ENCODE assay signal across 14 mouse cellular contexts in the genomic region with DNA sequence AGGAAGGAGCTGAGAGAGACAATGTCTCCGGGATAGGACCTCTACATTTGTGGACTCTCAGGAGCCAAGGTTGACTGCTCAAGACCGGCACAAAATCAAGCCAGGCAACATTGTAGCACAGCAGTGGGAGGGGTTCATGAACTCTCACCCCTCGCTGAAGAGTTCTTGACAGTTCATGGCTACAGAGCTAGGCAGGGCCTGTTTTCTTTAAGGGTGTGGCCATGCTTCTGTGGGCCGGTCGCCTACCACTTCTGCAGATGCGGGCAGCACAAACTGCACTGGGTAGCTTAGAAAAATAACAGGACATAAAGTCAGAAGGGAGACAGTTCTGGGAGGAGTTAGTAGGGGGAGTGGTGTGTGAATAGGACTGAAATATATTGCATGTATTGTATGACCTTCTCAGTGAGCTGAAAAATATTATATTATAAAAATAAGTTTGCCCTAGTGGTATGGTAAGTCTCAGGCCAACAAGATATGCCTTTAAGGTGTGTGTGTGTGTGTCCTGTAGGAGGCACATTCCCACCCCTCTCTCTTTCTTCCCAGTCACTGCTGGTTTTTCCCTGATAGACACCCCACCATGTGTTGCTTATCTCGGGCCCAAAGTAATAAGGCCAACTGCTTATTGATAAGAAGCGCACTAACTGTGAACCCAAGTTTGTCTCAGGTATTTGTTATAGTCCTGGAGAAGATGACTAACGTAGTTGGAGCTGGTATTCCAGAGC. TPM values are rescaled to one million over a fixed set of nuclear protein-coding genes. Genes with fewer than 3 reads are reported as not detected.
DNase-seq lines count a peak whose midpoint lies in the region; ATAC-seq lines count a peak whose summit lies in the region.
"Had no signal": no experiment of that assay in that cellular context is flagged by ENCODE, and none has a peak within 500 bp of the region (broad histone marks: within the 10 kb centered on the region; RNA-seq: fewer than 3 reads in every experiment).

No protein-coding gene starts in this region.

- DNase-seq in c-Kit-negative CD71-positive TER-119-positive erythroid progenitor cells, embryonic 14.5 days (ENCODE audit: low read depth, low spot score): peak; percentile 22
- DNase-seq in intestine, embryonic 14.5 days (ENCODE audit: low spot score): no peak
- peak; percentile 62 for DNase-seq in liver, embryonic 13.5 days
- no peak for DNase-seq in thymus, adult 18-20 months
- no peak for DNase-seq in spleen, postnatal 36 days (ENCODE audit: low spot score in 2 of 2)
- DNase-seq in B cell, adult 2 months: no peak

- ATAC-seq in intestine, embryonic 14.5 days (replicated peaks; ENCODE audit: low FRiP score, low TSS enrichment, low read depth): peak; percentile 63; the same call in 1 of the 2 replicates
- ATAC-seq in liver, embryonic 13.5 days (ENCODE audit: low read depth): peak; percentile 91
- ATAC-seq in stomach, embryonic 15.5 days (ENCODE audit: insufficient read depth, low FRiP score, low read depth): peak; percentile 69
- ATAC-seq: forebrain, embryonic 13.5 days; hindbrain, postnatal 0 days had no signal

- H3K4me3 ChIP-seq in intestine, embryonic 14.5 days (ENCODE audit: low read depth, low read length): no peak overlapping the region
- H3K4me3 ChIP-seq in liver, embryonic 13.5 days (replicated peaks): peak overlapping the region; percentile 0; the same call in 1 of the 2 replicates
- H3K4me3 ChIP-seq in stomach, embryonic 15.5 days (replicated peaks): no peak overlapping the region
- H3K4me3 ChIP-seq: embryonic facial prominence, embryonic 10.5 days; forebrain, embryonic 13.5 days; kidney, embryonic 15.5 days; layer of hippocampus, adult 2 months; limb, embryonic 13.5 days had no signal

- H3K27me3 ChIP-seq in intestine, embryonic 14.5 days (replicated peaks; ENCODE audit: control insufficient read depth, insufficient read depth, low read length): no peaks in the 10 kb centered on the region
- H3K27me3 ChIP-seq in liver, embryonic 13.5 days: no peaks in the 10 kb centered on the region
- no peaks in the 10 kb centered on the region for H3K27me3 ChIP-seq in stomach, embryonic 15.5 days (replicated peaks)
- H3K27me3 ChIP-seq: forebrain, embryonic 13.5 days; kidney, embryonic 15.5 days; limb, embryonic 13.5 days had no signal

- H3K4me1 ChIP-seq in intestine, embryonic 14.5 days (replicated peaks; ENCODE audit: control insufficient read depth, insufficient read depth, low read length): no peaks in the 10 kb centered on the region
- H3K4me1 ChIP-seq in liver, embryonic 13.5 days (replicated peaks): peaks cover 44% of the 10 kb centered on the region
- no peaks in the 10 kb centered on the region for H3K4me1 ChIP-seq in stomach, embryonic 15.5 days
- H3K4me1 ChIP-seq: forebrain, embryonic 13.5 days; kidney, embryonic 15.5 days; limb, embryonic 13.5 days had no signal

- 65% methylated on average over 9 of the region's 9 CpGs for WGBS in intestine, embryonic 14.5 days
- WGBS in liver, embryonic 13.5 days (ENCODE audit: insufficient replicate concordance): 26% methylated on average over 9 of the region's 9 CpGs
- 71% methylated on average over 9 of the region's 9 CpGs for WGBS in stomach, embryonic 15.5 days

- no peak overlapping the region for H3K4me2 ChIP-seq in intestine, embryonic 14.5 days (ENCODE audit: low read length)
- H3K4me2 ChIP-seq in liver, embryonic 13.5 days: peak overlapping the region; percentile 47
- H3K4me2 ChIP-seq in stomach, embryonic 15.5 days: no peak overlapping the region
- H3K4me2 ChIP-seq: forebrain, embryonic 13.5 days; kidney, embryonic 15.5 days; limb, embryonic 13.5 days had no signal

- no peak overlapping the region for H3K27ac ChIP-seq in intestine, embryonic 14.5 days (ENCODE audit: low read depth)
- H3K27ac ChIP-seq in liver, embryonic 13.5 days: peak overlapping the region; percentile 84
- H3K27ac ChIP-seq in stomach, embryonic 15.5 days: no peak overlapping the region; the same call in 1 of the 2 replicates
- H3K27ac ChIP-seq: embryonic facial prominence, embryonic 10.5 days; forebrain, embryonic 13.5 days; hindbrain, postnatal 0 days; kidney, embryonic 15.5 days; layer of hippocampus, adult 2 months; limb, embryonic 13.5 days had no signal

- no peaks in the 10 kb centered on the region for H3K36me3 ChIP-seq in intestine, embryonic 14.5 days (ENCODE audit: control insufficient read depth, insufficient read depth, low read length)
- no peaks in the 10 kb centered on the region for H3K36me3 ChIP-seq in liver, embryonic 13.5 days
- H3K36me3 ChIP-seq in stomach, embryonic 15.5 days: no peaks in the 10 kb centered on the region
- H3K36me3 ChIP-seq: embryonic facial prominence, embryonic 10.5 days; G1E; kidney, embryonic 15.5 days; limb, embryonic 13.5 days had no signal

- H3K9me3 ChIP-seq in intestine, embryonic 14.5 days (ENCODE audit: control insufficient read depth, low read length): no peaks in the 10 kb centered on the region
- H3K9me3 ChIP-seq in liver, embryonic 13.5 days (replicated peaks): no peaks in the 10 kb centered on the region
- no peaks in the 10 kb centered on the region for H3K9me3 ChIP-seq in stomach, embryonic 15.5 days
- H3K9me3 ChIP-seq: embryonic facial prominence, embryonic 10.5 days; forebrain, embryonic 13.5 days; kidney, embryonic 15.5 days; limb, embryonic 13.5 days had no signal

- no peak overlapping the region for H3K9ac ChIP-seq in intestine, embryonic 14.5 days (ENCODE audit: low read length)
- 0 out of 2 replicates have a peak overlapping the region, but pooled peaks have one; percentile 2 for H3K9ac ChIP-seq in liver, embryonic 13.5 days
- H3K9ac ChIP-seq in stomach, embryonic 15.5 days: no peak overlapping the region
- H3K9ac ChIP-seq: forebrain, embryonic 13.5 days; kidney, embryonic 15.5 days; limb, embryonic 13.5 days had no signal

RNA-seq across cellular contexts. Expression of gene Mphosph6, which starts 30.5 kb away (rescaled TPM):
- 52.6 and 53.9 TPM in 2 replicates for polyA plus RNA-seq in intestine, embryonic 14.5 days (2014; fragmentation: Nextera tagmentation; extraction: Ambion mirVana)
- 44.9 and 53.7 TPM in 2 replicates for polyA plus RNA-seq in liver, embryonic 13.5 days (2015; fragmentation: Nextera tagmentation; extraction: Ambion mirVana)
- polyA plus RNA-seq in stomach, embryonic 15.5 days (2015; fragmentation: Nextera tagmentation; extraction: Ambion mirVana): 58.6 and 58.8 TPM in 2 replicates

Comparison
In these comparisons a context has a peak if more than half of its experiments do, and no peak if none do; other contexts are left out.
1. DNase-seq: peak in c-Kit-negative CD71-positive TER-119-positive erythroid progenitor cells, embryonic 14.5 days (single experiment) and liver, embryonic 13.5 days (single experiment); none in intestine, embryonic 14.5 days (single experiment), thymus, adult 18-20 months (0 of 2), spleen, postnatal 36 days (0 of 2) and B cell, adult 2 months (0 of 2).
2. Peak in every context shown above with its lines, with median percentiles within 50 percentile points of each other: ATAC-seq.